Mouse (Mus musculus) intestine, embryonic 15.5 days (tissue): Measurements from ENCODE around the gene St6gal1. TPM values are rescaled to one million over a fixed set of nuclear protein-coding genes. Genes with fewer than 3 reads are reported as not detected.

Experiments
- ATAC-seq: fragments of 200-750 bp; cut with Nextera tagmentation; 2 replicates; pipeline ENCODE4 v1.8.0; 2017; ENCODE audit warnings: moderate TSS enrichment, moderate library complexity
- H3K27ac ChIP-seq: fragments of 300-500 bp; sonication (generic); 2 replicates; pipeline ENCODE4 v1.5.1; 2015; ENCODE audit warnings: mild to moderate bottlenecking, inconsistent platforms
- H3K27me3 ChIP-seq: fragments of 300-500 bp; sonication (generic); replicated peaks from 2 replicates; pipeline ENCODE4 v1.6.1; 2015; ENCODE audit warnings: inconsistent platforms
- H3K36me3 ChIP-seq: fragments of 300-500 bp; sonication (generic); 2 replicates; pipeline ENCODE4 v1.6.1; 2015; ENCODE audit warnings: inconsistent platforms
- H3K4me1 ChIP-seq: fragments of 300-500 bp; sonication (generic); replicated peaks from 2 replicates; pipeline ENCODE4 v1.6.1; 2015; ENCODE audit warnings: inconsistent platforms
- H3K4me2 ChIP-seq: fragments of 300-500 bp; sonication (generic); replicated peaks from 2 replicates; pipeline ENCODE4 v1.6.1; 2015; ENCODE audit warnings: mild to moderate bottlenecking, inconsistent platforms
- H3K4me3 ChIP-seq: fragments of 300-500 bp; sonication (generic); replicated peaks from 2 replicates; pipeline ENCODE4 v1.5.1; 2015; ENCODE audit warnings: inconsistent platforms
- H3K9ac ChIP-seq: fragments of 300-500 bp; sonication (generic); 2 replicates; pipeline ENCODE4 v1.6.1; 2015; ENCODE audit warnings: inconsistent platforms
- H3K9me3 ChIP-seq: fragments of 300-500 bp; sonication (generic); 2 replicates; pipeline ENCODE4 v1.6.1; 2016; ENCODE audit warnings: inconsistent platforms
- WGBS: fragments of 180-500 bp; shearing (Covaris S2); methylation state at CpG from one replicate; pipeline ENCODE4 v1.1.7; 2015; 5-methylcytosine and 5-hydroxymethylcytosine counted together
- polyA plus RNA-seq: library from polyadenylated mRNA; unstranded; fragments of >200 nt; fragmentation: Nextera tagmentation; extraction: Ambion mirVana; gene quantifications from 2 replicates; pipeline ENCODE4 v1.2.1, GENCODE M21; 2015

Gene St6gal1
- polyA plus RNA-seq, 1 experiment from 2014 or later: 15.7 TPM

DNA sequence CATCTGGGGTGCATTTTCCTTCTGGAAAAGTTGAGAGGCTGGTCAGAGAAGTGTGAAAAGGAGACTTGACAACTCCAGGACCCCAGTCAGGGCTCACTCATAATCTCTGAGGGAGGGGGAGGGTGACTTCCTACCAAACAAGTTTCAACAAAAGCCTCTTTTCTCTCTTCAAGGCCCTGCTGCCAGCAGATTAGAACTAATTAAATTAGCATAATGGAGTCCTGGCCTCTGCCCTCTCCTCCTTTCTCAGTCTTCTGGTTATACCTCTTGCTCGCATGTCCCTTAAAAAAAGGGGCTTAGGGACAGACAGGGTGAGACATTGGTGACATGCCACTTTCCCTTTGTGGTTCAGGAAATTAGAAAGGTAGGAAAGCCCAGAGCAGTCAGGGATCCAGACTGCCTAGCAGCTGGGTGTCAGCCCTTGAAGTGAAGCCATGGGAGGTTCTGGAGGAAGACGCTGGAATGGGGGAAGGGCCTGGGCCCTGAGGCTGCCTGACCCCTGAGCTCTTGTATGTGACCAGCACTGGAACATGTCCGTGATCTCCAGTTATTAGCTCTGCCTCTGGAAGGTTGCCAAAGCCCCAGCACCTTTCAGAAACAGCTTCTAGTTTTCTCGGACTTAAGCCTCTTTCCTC lies 34.4 kb downstream of the St6gal1 start:
- ATAC-seq: peak; percentile 53; the same call in 1 of the 2 replicates
- H3K4me2 ChIP-seq: no peak overlapping the region

GRCm38 (mm10) chr16:23259580-23259979 lies 35.0 kb downstream of the St6gal1 start:
- Histone ChIP-seq H3K36me3 (no peaks in the 10 kb centered on the region), H3K4me2 (no peak overlapping the region), H3K4me3 (no peak overlapping the region), H3K27ac (no peak overlapping the region), H3K9ac (no peak overlapping the region), H3K27me3 (no peaks in the 10 kb centered on the region), H3K4me1 (peaks cover 6% of the 10 kb centered on the region; the same call in 1 of the 2 replicates), H3K9me3 (no peaks in the 10 kb centered on the region)
- ATAC-seq: no peak
- 58% methylated on average over 3 of the region's 3 CpGs for WGBS

More for the DNA sequence above, 34.4 kb downstream of the St6gal1 start:
- H3K9me3 ChIP-seq: no peaks in the 10 kb centered on the region
- no peaks in the 10 kb centered on the region for H3K36me3 ChIP-seq
- no peak overlapping the region; the same call in 1 of the 2 replicates for H3K27ac ChIP-seq
- H3K4me3 ChIP-seq: no peak overlapping the region
- no peak overlapping the region for H3K9ac ChIP-seq
- H3K4me1 ChIP-seq: peaks cover 6% of the 10 kb centered on the region; the same call in 1 of the 2 replicates
- 32% methylated on average over 4 of the region's 4 CpGs for WGBS
- no peaks in the 10 kb centered on the region for H3K27me3 ChIP-seq

- peak; percentile 57; the same call in 1 of the 2 replicates for ATAC-seq
- no peak overlapping the region for H3K27ac ChIP-seq
- no peak overlapping the region for H3K4me2 ChIP-seq
- H3K27me3 ChIP-seq: no peaks in the 10 kb centered on the region
- H3K36me3 ChIP-seq: no peaks in the 10 kb centered on the region
- no peak overlapping the region for H3K9ac ChIP-seq
- 18% methylated on average over 2 of the region's 10 CpGs for WGBS
- H3K4me3 ChIP-seq: no peak overlapping the region
- peaks cover 6% of the 10 kb centered on the region; the same call in 1 of the 2 replicates for H3K4me1 ChIP-seq
- no peaks in the 10 kb centered on the region for H3K9me3 ChIP-seq
These were observed 37.7 kb downstream of the St6gal1 start for GRCm38 (mm10) chr16:23262131-23262768.

DNA sequence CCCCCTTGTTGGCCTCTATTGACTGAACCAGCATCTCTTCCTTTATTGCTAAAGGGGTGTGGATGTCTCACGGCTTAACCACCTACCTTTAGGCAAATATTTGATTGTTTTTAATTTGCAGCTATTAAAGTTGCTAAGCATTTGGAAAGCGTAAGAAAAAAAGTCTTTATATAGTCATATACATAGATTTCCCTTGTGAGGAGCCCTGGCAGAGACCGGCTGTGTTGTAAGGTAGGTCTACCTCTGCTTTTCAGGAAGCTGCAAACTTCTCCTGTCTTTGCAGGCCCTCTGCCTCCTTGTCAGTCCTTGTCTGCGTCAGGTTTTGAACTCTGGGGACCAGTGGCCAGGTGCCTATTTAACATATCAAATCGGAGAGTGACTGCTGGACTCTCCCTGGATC lies 38.3 kb downstream of the St6gal1 start:
- ATAC-seq: no peak
- H3K36me3 ChIP-seq: no peaks in the 10 kb centered on the region
- H3K9me3 ChIP-seq: no peaks in the 10 kb centered on the region

DNA sequence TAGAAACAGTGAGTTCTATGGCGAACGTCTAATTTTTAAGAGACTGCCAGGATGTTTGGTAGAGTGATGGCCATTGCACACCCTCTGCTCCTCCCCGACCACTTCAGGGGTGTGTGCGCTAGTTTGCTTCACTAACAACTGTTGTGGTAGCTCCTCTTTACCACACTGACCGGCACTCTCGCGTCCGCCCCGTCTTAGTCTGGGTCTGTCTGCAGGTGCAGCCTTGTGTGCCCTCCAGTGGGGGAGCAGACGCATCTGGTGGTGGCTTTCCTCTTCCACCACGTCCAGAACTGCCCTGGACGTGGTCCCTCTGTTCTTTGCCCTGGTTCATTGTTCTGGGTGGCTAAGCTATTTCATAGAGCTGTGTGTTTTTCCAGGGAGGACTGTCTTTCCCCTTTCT lies 40.5 kb downstream of the St6gal1 start:
- H3K9ac ChIP-seq: no peak overlapping the region
- H3K36me3 ChIP-seq: no peaks in the 10 kb centered on the region
- no peak overlapping the region for H3K27ac ChIP-seq
- no peaks in the 10 kb centered on the region for H3K9me3 ChIP-seq
- WGBS: 89% methylated on average over 12 of the region's 12 CpGs
- peaks cover 2% of the 10 kb centered on the region for H3K4me1 ChIP-seq
- no peak for ATAC-seq
- H3K27me3 ChIP-seq: no peaks in the 10 kb centered on the region
- H3K4me2 ChIP-seq: no peak overlapping the region
- no peak overlapping the region for H3K4me3 ChIP-seq

More for the DNA sequence above, 38.3 kb downstream of the St6gal1 start:
- Histone ChIP-seq H3K27ac (no peak overlapping the region), H3K9ac (no peak overlapping the region), H3K4me2 (no peak overlapping the region), H3K4me1 (peaks cover 6% of the 10 kb centered on the region; the same call in 1 of the 2 replicates), H3K27me3 (no peaks in the 10 kb centered on the region), H3K4me3 (no peak overlapping the region)
- WGBS: 48% methylated on average over 5 of the region's 5 CpGs

DNA sequence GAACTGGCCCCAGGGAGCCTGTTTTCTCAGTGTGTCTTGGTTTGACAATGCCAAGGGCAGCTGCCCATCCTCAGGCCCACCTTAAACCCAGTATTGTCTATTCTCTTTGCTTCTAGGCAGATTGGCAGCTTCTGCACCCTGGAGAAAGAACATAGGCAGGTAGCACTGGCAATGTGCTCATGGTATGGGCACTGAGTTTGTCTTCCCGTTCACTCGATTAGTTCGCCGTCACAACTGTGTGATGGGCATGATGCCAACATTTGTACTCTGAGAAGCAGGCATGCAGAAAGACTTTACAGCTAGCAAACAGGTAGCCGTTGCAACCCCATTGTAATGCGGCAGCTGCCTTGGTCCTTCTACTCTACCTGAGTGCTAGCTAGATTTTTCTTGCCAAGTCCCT lies 40.9 kb downstream of the St6gal1 start:
- H3K4me3 ChIP-seq: no peak overlapping the region
- 80% methylated on average over 6 of the region's 6 CpGs for WGBS
- H3K9me3 ChIP-seq: no peaks in the 10 kb centered on the region
- H3K36me3 ChIP-seq: no peaks in the 10 kb centered on the region
- H3K9ac ChIP-seq: no peak overlapping the region
- no peak overlapping the region for H3K4me2 ChIP-seq
- no peak for ATAC-seq
- no peak overlapping the region for H3K27ac ChIP-seq
- H3K4me1 ChIP-seq: peaks cover 7% of the 10 kb centered on the region
- no peaks in the 10 kb centered on the region for H3K27me3 ChIP-seq

GRCm38 (mm10) chr16:23266293-23266692 lies 41.8 kb downstream of the St6gal1 start:
- Histone ChIP-seq H3K9me3 (no peaks in the 10 kb centered on the region), H3K27me3 (no peaks in the 10 kb centered on the region), H3K27ac (no peak overlapping the region), H3K36me3 (no peaks in the 10 kb centered on the region), H3K9ac (no peak overlapping the region), H3K4me1 (peaks cover 9% of the 10 kb centered on the region), H3K4me3 (no peak overlapping the region), H3K4me2 (no peak overlapping the region)
- WGBS: 89% methylated on average over 11 of the region's 11 CpGs
- no peak for ATAC-seq

GRCm38 (mm10) chr16:23266896-23267295 lies 42.4 kb downstream of the St6gal1 start:
- no peaks in the 10 kb centered on the region for H3K36me3 ChIP-seq
- 86% methylated on average over 4 of the region's 4 CpGs for WGBS
- no peaks in the 10 kb centered on the region for H3K27me3 ChIP-seq
- H3K4me1 ChIP-seq: peaks cover 9% of the 10 kb centered on the region
- no peak overlapping the region for H3K27ac ChIP-seq
- H3K4me2 ChIP-seq: no peak overlapping the region
- no peak overlapping the region for H3K9ac ChIP-seq
- H3K4me3 ChIP-seq: no peak overlapping the region
- no peaks in the 10 kb centered on the region for H3K9me3 ChIP-seq
- no peak for ATAC-seq

- no peak for ATAC-seq
- no peaks in the 10 kb centered on the region for H3K36me3 ChIP-seq
- no peaks in the 10 kb centered on the region for H3K27me3 ChIP-seq
- no peaks in the 10 kb centered on the region for H3K9me3 ChIP-seq
- H3K4me3 ChIP-seq: no peak overlapping the region
- no peak overlapping the region for H3K27ac ChIP-seq
- no peak overlapping the region for H3K9ac ChIP-seq
- WGBS: 87% methylated on average over 7 of the region's 7 CpGs
- H3K4me2 ChIP-seq: no peak overlapping the region
- peaks cover 21% of the 10 kb centered on the region for H3K4me1 ChIP-seq
These were observed 43.7 kb downstream of the St6gal1 start for GRCm38 (mm10) chr16:23268231-23268630.

DNA sequence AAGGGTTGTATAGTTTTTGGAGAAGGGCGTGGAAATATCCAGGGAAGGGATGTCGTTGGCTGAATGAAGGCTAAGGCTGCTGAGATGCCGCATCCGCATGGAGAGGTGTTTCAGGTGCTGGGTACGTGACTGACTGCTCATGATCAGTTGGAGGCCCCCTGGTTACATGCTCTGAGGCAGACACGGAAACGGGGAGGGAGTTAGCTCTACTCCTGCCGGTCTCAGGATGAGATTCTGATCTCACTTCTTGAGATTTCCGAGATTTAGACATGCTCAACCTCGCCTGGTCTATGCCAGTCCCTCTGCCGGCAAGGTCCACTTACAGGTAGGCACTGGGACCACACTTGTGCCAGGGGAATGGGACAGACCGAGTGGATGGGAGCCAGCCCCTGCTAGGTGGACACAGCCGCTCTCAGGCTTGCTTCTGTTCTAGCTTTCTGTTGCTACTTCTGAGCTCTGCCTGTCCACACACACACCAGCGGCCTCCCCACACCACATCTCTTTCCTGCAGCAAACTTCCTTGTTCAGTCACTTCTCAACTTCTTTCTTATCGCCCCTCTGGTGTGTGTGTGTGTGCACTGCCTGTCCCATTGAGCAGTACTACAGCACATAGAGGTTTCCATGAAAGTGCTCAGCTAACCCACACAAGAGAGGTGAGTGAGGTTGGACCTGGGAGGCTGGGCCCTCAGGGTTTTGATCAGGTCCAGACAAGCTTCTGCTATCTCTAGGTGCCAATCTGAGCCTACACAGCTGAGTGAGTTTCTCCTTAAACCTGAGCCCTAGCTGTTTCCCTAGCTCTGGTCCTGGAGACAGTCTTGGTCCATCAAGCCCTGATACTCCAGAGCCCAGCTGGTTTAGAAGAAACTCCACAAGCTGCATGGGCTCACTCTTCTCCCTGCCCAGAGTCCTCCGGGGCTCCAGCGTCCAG lies 44.8 kb downstream of the St6gal1 start:
- no peak overlapping the region for H3K9ac ChIP-seq
- peaks cover 22% of the 10 kb centered on the region for H3K4me1 ChIP-seq
- H3K9me3 ChIP-seq: no peaks in the 10 kb centered on the region
- no peak; the same call in 1 of the 2 replicates for ATAC-seq
- no peaks in the 10 kb centered on the region for H3K27me3 ChIP-seq
- H3K4me3 ChIP-seq: no peak overlapping the region
- no peaks in the 10 kb centered on the region for H3K36me3 ChIP-seq
- H3K4me2 ChIP-seq: no peak overlapping the region
- 74% methylated on average over 17 of the region's 17 CpGs for WGBS
- no peak overlapping the region for H3K27ac ChIP-seq

DNA sequence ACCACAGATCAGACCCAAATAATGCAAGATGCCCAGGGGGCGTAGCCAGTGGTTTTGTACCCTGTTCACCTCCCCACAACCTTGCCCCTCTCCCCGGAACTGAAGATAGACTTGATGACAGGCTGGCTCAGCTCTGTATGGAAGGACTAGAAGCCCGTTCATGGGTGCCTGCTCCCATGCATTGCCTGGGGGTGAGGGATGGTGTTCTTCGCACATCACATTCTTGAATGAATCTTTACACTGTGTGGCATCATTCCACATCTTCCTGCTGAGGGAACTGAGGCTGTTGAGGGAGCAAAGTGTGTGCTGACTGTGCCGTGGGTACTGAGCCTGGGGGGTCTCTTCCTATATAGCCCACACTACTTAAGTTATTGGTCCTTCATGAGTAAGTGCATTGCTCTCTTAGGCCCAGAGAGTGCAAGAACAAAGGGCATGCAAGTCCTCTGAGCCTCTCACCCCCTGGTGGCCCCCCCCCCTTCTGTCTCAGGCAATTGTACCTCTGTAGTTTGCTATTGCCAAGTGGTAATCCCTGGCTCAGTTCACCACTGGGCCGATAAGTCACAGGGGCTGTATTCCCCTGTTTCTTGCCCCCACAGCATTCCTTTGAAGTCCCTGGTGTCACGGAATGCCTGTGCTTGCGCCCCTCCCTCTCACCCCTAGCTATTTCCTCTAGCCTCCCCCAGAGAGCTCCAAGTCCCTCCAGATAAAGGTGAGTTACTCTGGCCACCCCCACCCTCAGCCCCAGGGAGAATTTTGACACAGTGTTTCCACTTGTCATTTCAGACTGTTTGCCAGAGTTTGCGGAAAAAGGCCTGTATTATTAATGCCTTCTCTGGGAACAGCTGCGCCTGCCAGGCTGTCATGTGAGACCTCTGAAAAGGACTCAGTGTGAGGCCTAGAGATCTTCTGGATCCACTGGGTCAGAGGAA lies 45.7 kb downstream of the St6gal1 start:
- WGBS: 37% methylated on average over 10 of the region's 10 CpGs
- Histone ChIP-seq H3K4me2 (no peak overlapping the region), H3K4me1 (peaks cover 22% of the 10 kb centered on the region), H3K9me3 (no peaks in the 10 kb centered on the region), H3K27me3 (no peaks in the 10 kb centered on the region), H3K27ac (0 out of 2 replicates have a peak overlapping the region, but pooled peaks have one; percentile 9), H3K4me3 (no peak overlapping the region), H3K9ac (no peak overlapping the region), H3K36me3 (no peaks in the 10 kb centered on the region)
- peak; percentile 59 for ATAC-seq
